Mouse (Mus musculus) liver, embryonic 14.5 days (tissue): ENCODE measurements around the gene Gemin2. TPM values are rescaled to one million over a fixed set of nuclear protein-coding genes. Genes with fewer than 3 reads are reported as not detected.
A peak's percentile ranks its signal among the peaks of the same experiment; 100 is the strongest.

Source experiments
- ATAC-seq: fragments of 200-750 bp; cut with Nextera tagmentation; 2 replicates; pipeline ENCODE4 v1.8.0; 2017; ENCODE audit warnings: moderate number of reproducible peaks, mild to moderate bottlenecking, moderate library complexity; ENCODE audit not compliant: insufficient read depth
- DNase-seq, 3 experiments: peaks; one replicate each; pipeline ENCODE4 v3.0.0-alpha.2; 2012 to 2013; ENCODE audit warnings: low read depth in 3 of 3, low spot score in 3 of 3
- H3K27ac ChIP-seq: fragments of 300-500 bp; sonication (generic); 2 replicates; pipeline ENCODE4 v1.5.1; 2014; ENCODE audit warnings: moderate library complexity, mild to moderate bottlenecking, control low read depth, inconsistent platforms
- H3K27me3 ChIP-seq: fragments of 300-500 bp; sonication (generic); 2 replicates; pipeline ENCODE4 v1.6.1; 2014; ENCODE audit warnings: mild to moderate bottlenecking, low read length, moderate library complexity; ENCODE audit not compliant: control insufficient read depth, insufficient read depth
- H3K36me3 ChIP-seq: fragments of 300-500 bp; sonication (generic); replicated peaks from 2 replicates; pipeline ENCODE4 v1.6.1; 2014; ENCODE audit warnings: low read depth; ENCODE audit not compliant: control insufficient read depth, insufficient read depth
- H3K4me1 ChIP-seq, 2 experiments: fragments of 200-500 bp in 1 of 2; fragments of 300-500 bp in 1 of 2; sonication (generic) in 1 of 2; replicated peaks; 2 replicates each; pipeline ENCODE4 v1.6.1; 2012 to 2014; ENCODE audit warnings: antibody characterized with exemption in 1 of 2, inconsistent platforms in 1 of 2, low read length in 1 of 2; ENCODE audit not compliant: control insufficient read depth in 2 of 2, insufficient read depth in 2 of 2
- H3K4me2 ChIP-seq: fragments of 300-500 bp; sonication (generic); 2 replicates; pipeline ENCODE4 v1.6.1; 2014; ENCODE audit warnings: low read depth, mild to moderate bottlenecking, control low read depth, moderate library complexity
- H3K4me3 ChIP-seq, 2 experiments: fragments of 200-500 bp in 1 of 2; fragments of 300-500 bp in 1 of 2; sonication (generic) in 1 of 2; 2 replicates each; pipeline ENCODE4 v1.5.1; 2012 to 2014; ENCODE audit warnings: low read depth in 2 of 2, low read length in 2 of 2, mild to moderate bottlenecking in 2 of 2, control low read depth in 1 of 2, inconsistent platforms in 1 of 2, moderate library complexity in 1 of 2; ENCODE audit not compliant: insufficient read depth in 1 of 2
- H3K9ac ChIP-seq: fragments of 300-500 bp; sonication (generic); replicated peaks from 2 replicates; pipeline ENCODE4 v1.6.1; 2014; ENCODE audit warnings: mild to moderate bottlenecking, control low read depth, moderate library complexity
- H3K9me3 ChIP-seq: fragments of 300-500 bp; sonication (generic); 2 replicates; pipeline ENCODE4 v1.6.1; 2016; ENCODE audit warnings: low read length, mixed read lengths; ENCODE audit not compliant: control insufficient read depth
- CTCF ChIP-seq: IDR thresholded peaks from 2 replicates; pipeline ENCODE4 v1.5.1; 2016; ENCODE audit warnings: antibody characterized with exemption, low read depth, control low read depth
- EP300 ChIP-seq: IDR thresholded peaks from 2 replicates; pipeline ENCODE4 v1.6.1; 2016; ENCODE audit warnings: antibody characterized with exemption, low read depth
- WGBS: fragments of 180-500 bp; shearing (Covaris S2); extraction: QIAGEN DNeasy Blood & Tissue Kit; methylation state at CpG from one replicate; pipeline ENCODE4 v1.1.7; 2014; ENCODE audit not compliant: insufficient replicate concordance; 5-methylcytosine and 5-hydroxymethylcytosine counted together
- polyA plus RNA-seq, 2 experiments: library from polyadenylated mRNA; depleted of rRNA in 1 of 2; stranded (reverse) in 1 of 2; unstranded in 1 of 2; fragments of >200 nt; fragmentation: Nextera tagmentation in 1 of 2; extraction: Ambion mirVana in 1 of 2; gene quantifications; 2 replicates each; pipeline versions ENCODE4 v1.2.1 to v1.2.3; 2012 to 2014

Gemin2 gene
- polyA plus RNA-seq, 2 experiments, result 10.2 to 14.5 TPM

- Histone ChIP-seq H3K4me1 (0 out of 4 replicates have a peak, but pooled peaks cover 0 to under 1% of the 10 kb centered on the region in 2 experiments), H3K36me3 (peaks cover 28% of the 10 kb centered on the region), H3K9ac (no peak overlapping the region), H3K4me3 (no peak overlapping the region), H3K9me3 (no peaks in the 10 kb centered on the region), H3K27ac (no peak overlapping the region), H3K4me2 (no peak overlapping the region), H3K27me3 (no peaks in the 10 kb centered on the region)
- TF ChIP-seq CTCF, result no peak
- TF ChIP-seq EP300, result no peak
- 81% methylated on average over 2 of the region's 2 CpGs for WGBS
- DNase-seq (no peak), ATAC-seq (no peak)
These were observed 6.7 kb downstream of the Gemin2 start for GRCm38 (mm10) chr12:59019891-59020290.

GRCm38 (mm10) chr12:59021306-59021705 lies 8.1 kb downstream of the Gemin2 start:
- Histone ChIP-seq H3K4me1 (no peaks in the 10 kb centered on the region), H3K27me3 (no peaks in the 10 kb centered on the region), H3K9me3 (no peaks in the 10 kb centered on the region), H3K4me3 (no peak overlapping the region), H3K27ac (no peak overlapping the region), H3K36me3 (peaks cover 37% of the 10 kb centered on the region), H3K4me2 (no peak overlapping the region), H3K9ac (no peak overlapping the region)
- TF ChIP-seq EP300 (no peak), CTCF (no peak)
- ATAC-seq (no peak), DNase-seq (no peak)
- WGBS, result 70% methylated on average over 4 of the region's 4 CpGs

- H3K27me3 ChIP-seq, result no peaks in the 10 kb centered on the region
- H3K9me3 ChIP-seq, result no peaks in the 10 kb centered on the region
- no peak for ATAC-seq
- H3K4me3 ChIP-seq, result no peak overlapping the region
- no peak overlapping the region for H3K9ac ChIP-seq
- no peak for DNase-seq
- H3K36me3 ChIP-seq, result peaks cover 6% of the 10 kb centered on the region
- no peak overlapping the region for H3K27ac ChIP-seq
- no peak overlapping the region for H3K4me2 ChIP-seq
- 44% methylated on average over 5 of the region's 5 CpGs for WGBS
- H3K4me1 ChIP-seq, result no peaks in the 10 kb centered on the region
- TF ChIP-seq EP300 (no peak), CTCF (peak; percentile 83)
These were observed 18.9 kb downstream of the Gemin2 start for GRCm38 (mm10) chr12:59032101-59032500.

- ATAC-seq (no peak), DNase-seq (no peak)
- no peak overlapping the region for H3K4me3 ChIP-seq
- H3K4me1 ChIP-seq, result peaks cover 0 to 7% of the 10 kb centered on the region in 2 experiments; a peak in 2 of 4 replicates
- peaks cover 12% of the 10 kb centered on the region for H3K36me3 ChIP-seq
- WGBS, result 63% methylated on average over 10 of the region's 10 CpGs
- no peaks in the 10 kb centered on the region for H3K9me3 ChIP-seq
- peak overlapping the region; percentile 88 for H3K27ac ChIP-seq
- TF ChIP-seq CTCF, result no peak
- no peak overlapping the region for H3K9ac ChIP-seq
- H3K4me2 ChIP-seq, result peak overlapping the region; percentile 43
- H3K27me3 ChIP-seq, result no peaks in the 10 kb centered on the region
These were observed 26.2 kb downstream of the Gemin2 start for GRCm38 (mm10) chr12:59039162-59039970.

- Histone ChIP-seq H3K4me1 (peaks cover 0 to 7% of the 10 kb centered on the region in 2 experiments; a peak in 2 of 4 replicates), H3K4me3 (peak overlapping the region in 1 of 2 experiments; percentile 47; a peak in 3 of 4 replicates), H3K9me3 (no peaks in the 10 kb centered on the region), H3K9ac (peak overlapping the region; percentile 55), H3K27me3 (no peaks in the 10 kb centered on the region), H3K27ac (peak overlapping the region; percentile 88), H3K4me2 (peak overlapping the region; percentile 43), H3K36me3 (peaks cover 20% of the 10 kb centered on the region)
- WGBS, result 1% methylated on average over 23 of the region's 23 CpGs
- TF ChIP-seq CTCF (no peak), EP300 (peak; percentile 51)
- peak; percentile 91 for ATAC-seq
- DNase-seq, result peak; percentile 81 to 84 (median 84)
These were observed 27.0 kb downstream of the Gemin2 start for GRCm38 (mm10) chr12:59039971-59040844.
